Comparison of ENCODE assay signal across 9 mouse cellular contexts in the genomic region with DNA sequence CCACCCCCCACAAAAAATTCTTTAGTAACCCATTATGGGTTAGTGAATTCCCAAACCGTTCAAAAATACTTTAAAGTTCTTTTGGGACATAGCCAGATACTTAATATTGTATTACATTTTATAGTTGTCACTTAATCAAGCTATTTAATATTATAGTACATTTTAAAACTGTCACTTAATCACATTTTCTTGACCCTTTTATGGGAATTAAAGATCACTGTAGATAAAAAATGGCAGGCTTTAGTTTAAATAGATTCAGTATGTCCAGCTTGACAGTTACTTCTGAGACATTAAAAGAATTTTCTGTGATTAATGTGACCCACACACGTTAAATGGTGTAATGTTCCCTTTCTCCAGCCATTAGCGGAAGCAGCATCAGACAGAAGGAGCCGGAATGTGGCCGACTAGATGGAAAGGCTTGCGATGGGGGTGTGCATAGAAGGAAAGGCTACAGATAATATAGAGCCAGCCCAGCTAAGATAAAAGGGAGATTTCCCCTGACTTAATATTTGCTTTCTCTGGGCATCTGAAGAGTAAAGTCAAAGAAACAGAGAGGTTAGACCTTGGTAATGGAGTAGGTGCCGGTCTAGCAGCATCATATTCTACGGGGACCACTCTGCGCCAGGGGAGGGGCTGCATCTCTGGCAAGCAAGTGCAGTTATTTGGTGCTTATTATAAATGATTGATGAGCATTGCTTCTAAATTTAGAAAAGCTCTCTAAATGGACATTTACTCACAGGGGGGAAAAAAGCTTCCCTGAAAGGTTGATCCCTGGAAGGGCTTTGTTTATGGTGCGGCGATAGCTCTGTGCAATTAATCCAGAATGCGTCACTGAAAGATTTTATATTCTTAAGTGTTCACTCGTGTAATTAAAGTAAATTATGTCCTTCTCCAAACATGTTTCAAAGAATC.
DNase-seq lines count a peak whose midpoint lies in the region; ATAC-seq lines count a peak whose summit lies in the region.
"Had no signal": no experiment of that assay in that cellular context is flagged by ENCODE, and none has a peak within 500 bp of the region (broad histone marks: within the 10 kb centered on the region; RNA-seq: fewer than 3 reads in every experiment).

No protein-coding gene starts in this region.

- peak; percentile 17; the same call in 1 of the 2 replicates for ATAC-seq in midbrain, embryonic 11.5 days (ENCODE audit: low FRiP score)
- ATAC-seq in limb, embryonic 12.5 days (ENCODE audit: insufficient number of reproducible peaks, insufficient read depth, low FRiP score, low TSS enrichment, low read depth) = no peak
- ATAC-seq in stomach, embryonic 16.5 days (ENCODE audit: insufficient read depth, low FRiP score) = peak; percentile 62; the same call in 1 of the 2 replicates
- ATAC-seq: liver, postnatal 0 days had no signal

- no peak overlapping the region for H3K4me3 ChIP-seq in midbrain, embryonic 11.5 days (ENCODE audit: low read depth, low read length)
- no peak overlapping the region for H3K4me3 ChIP-seq in midbrain, embryonic 10.5 days
- H3K4me3 ChIP-seq in hindbrain, embryonic 10.5 days = no peak overlapping the region
- no peak overlapping the region for H3K4me3 ChIP-seq in limb, embryonic 12.5 days (replicated peaks)
- no peak overlapping the region for H3K4me3 ChIP-seq in stomach, embryonic 16.5 days (replicated peaks; ENCODE audit: low read length)
- H3K4me3 ChIP-seq: myocyte had no signal

- H3K9ac ChIP-seq in midbrain, embryonic 11.5 days (ENCODE audit: low read length) = no peak overlapping the region
- H3K9ac ChIP-seq in limb, embryonic 12.5 days (replicated peaks) = no peak overlapping the region
- no peak overlapping the region for H3K9ac ChIP-seq in stomach, embryonic 16.5 days (ENCODE audit: low read length)
- H3K9ac ChIP-seq: liver, postnatal 0 days had no signal

- H3K27me3 ChIP-seq in midbrain, embryonic 11.5 days (ENCODE audit: control insufficient read depth, insufficient read depth, low read length) = no peaks in the 10 kb centered on the region
- H3K27me3 ChIP-seq in midbrain, embryonic 10.5 days (ENCODE audit: low read depth, poor library complexity, severe bottlenecking) = 0 out of 2 replicates have a peak, but pooled peaks cover 7% of the 10 kb centered on the region
- no peaks in the 10 kb centered on the region for H3K27me3 ChIP-seq in hindbrain, embryonic 10.5 days (ENCODE audit: insufficient read depth, poor library complexity, severe bottlenecking)
- peaks cover 28% of the 10 kb centered on the region for H3K27me3 ChIP-seq in limb, embryonic 12.5 days
- H3K27me3 ChIP-seq in stomach, embryonic 16.5 days (ENCODE audit: control insufficient read depth, insufficient read depth, low read length) = no peaks in the 10 kb centered on the region

- no peak for DNase-seq in midbrain, embryonic 11.5 days (ENCODE audit: low spot score, missing footprints)
- no peak for DNase-seq in midbrain, embryonic 10.5 days (ENCODE audit: low spot score)
- DNase-seq in hindbrain, embryonic 10.5 days (ENCODE audit: low spot score) = no peak
- no peak for DNase-seq in heart, adult 18-20 months
- no peak for DNase-seq in right cerebral cortex, postnatal 36 days (ENCODE audit: low spot score in 2 of 2)
- DNase-seq: liver, postnatal 0 days had no signal

- H3K4me1 ChIP-seq in midbrain, embryonic 11.5 days (ENCODE audit: control insufficient read depth, insufficient read depth, low read length) = no peaks in the 10 kb centered on the region
- H3K4me1 ChIP-seq in midbrain, embryonic 10.5 days = peaks cover 16% of the 10 kb centered on the region
- peaks cover 30% of the 10 kb centered on the region for H3K4me1 ChIP-seq in hindbrain, embryonic 10.5 days (replicated peaks)
- peaks cover 5% of the 10 kb centered on the region; the same call in 1 of the 2 replicates for H3K4me1 ChIP-seq in limb, embryonic 12.5 days (replicated peaks)
- no peaks in the 10 kb centered on the region; the same call in 1 of the 2 replicates for H3K4me1 ChIP-seq in stomach, embryonic 16.5 days (ENCODE audit: control insufficient read depth, insufficient read depth, low read length)

- H3K4me2 ChIP-seq in midbrain, embryonic 11.5 days = no peak overlapping the region
- peak overlapping the region; percentile 37 for H3K4me2 ChIP-seq in limb, embryonic 12.5 days
- peak overlapping the region; percentile 16 for H3K4me2 ChIP-seq in stomach, embryonic 16.5 days (ENCODE audit: low read depth, low read length)

- H3K9me3 ChIP-seq in midbrain, embryonic 11.5 days (ENCODE audit: control insufficient read depth, low read length) = no peaks in the 10 kb centered on the region
- H3K9me3 ChIP-seq in midbrain, embryonic 10.5 days (replicated peaks) = no peaks in the 10 kb centered on the region
- no peaks in the 10 kb centered on the region for H3K9me3 ChIP-seq in hindbrain, embryonic 10.5 days
- no peaks in the 10 kb centered on the region for H3K9me3 ChIP-seq in limb, embryonic 12.5 days
- H3K9me3 ChIP-seq in stomach, embryonic 16.5 days (replicated peaks; ENCODE audit: control insufficient read depth, low read length) = no peaks in the 10 kb centered on the region

- no peak overlapping the region for H3K27ac ChIP-seq in midbrain, embryonic 11.5 days (ENCODE audit: low read depth, low read length)
- no peak overlapping the region for H3K27ac ChIP-seq in midbrain, embryonic 10.5 days (replicated peaks)
- peak overlapping the region; percentile 53 for H3K27ac ChIP-seq in hindbrain, embryonic 10.5 days
- no peak overlapping the region for H3K27ac ChIP-seq in limb, embryonic 12.5 days
- no peak overlapping the region for H3K27ac ChIP-seq in stomach, embryonic 16.5 days (ENCODE audit: low read length)

- WGBS in midbrain, embryonic 11.5 days = 80% methylated on average over 13 of the region's 13 CpGs
- WGBS in midbrain, embryonic 10.5 days = 87% methylated on average over 13 of the region's 13 CpGs
- 71% methylated on average over 13 of the region's 13 CpGs for WGBS in hindbrain, embryonic 10.5 days
- 22% methylated on average over 13 of the region's 13 CpGs for WGBS in limb, embryonic 12.5 days
- 23% methylated on average over 13 of the region's 13 CpGs for WGBS in stomach, embryonic 16.5 days

- H3K36me3 ChIP-seq in midbrain, embryonic 11.5 days (ENCODE audit: control insufficient read depth, insufficient read depth, low read length) = no peaks in the 10 kb centered on the region
- no peaks in the 10 kb centered on the region for H3K36me3 ChIP-seq in midbrain, embryonic 10.5 days
- no peaks in the 10 kb centered on the region for H3K36me3 ChIP-seq in hindbrain, embryonic 10.5 days
- no peaks in the 10 kb centered on the region for H3K36me3 ChIP-seq in limb, embryonic 12.5 days
- no peaks in the 10 kb centered on the region for H3K36me3 ChIP-seq in stomach, embryonic 16.5 days (ENCODE audit: control insufficient read depth, insufficient read depth, low read length)
